Mouse (Mus musculus) bone marrow, adult 2 months (tissue): ENCODE data around the gene Taf6l. TPM values are rescaled to one million over a fixed set of nuclear protein-coding genes. Genes with fewer than 3 reads are reported as not detected.
A peak's percentile ranks its signal among the peaks of the same experiment; 100 is the strongest.
"Not testable (repeated sequence)": the region's sequence is repeated elsewhere in the genome, so short reads cannot be mapped to it uniquely, and the experiment has no call there.

Experiments used
- H3K27ac ChIP-seq: fragments of 200-500 bp; 2 replicates; pipeline ENCODE4 v1.5.1; 2012; ENCODE audit warnings: low read depth, mild to moderate bottlenecking, control low read depth, inconsistent platforms, low read length; ENCODE audit not compliant: control insufficient read depth, poor library complexity, insufficient read depth
- H3K4me1 ChIP-seq: fragments of 200-500 bp; 2 replicates; pipeline ENCODE4 v1.6.1; 2011; ENCODE audit warnings: low read length; ENCODE audit not compliant: control insufficient read depth, insufficient read depth
- H3K4me3 ChIP-seq: fragments of 200-500 bp; replicated peaks from 2 replicates; pipeline ENCODE3; 2011; ENCODE audit warnings: mild to moderate bottlenecking, low read depth, low read length, control low read depth; ENCODE audit not compliant: control insufficient read depth
- CTCF ChIP-seq: fragments of 200-500 bp; IDR thresholded peaks from 2 replicates; pipeline ENCODE4 v1.5.1; 2011; ENCODE audit warnings: low read length, control low read depth; ENCODE audit not compliant: control insufficient read depth, insufficient read depth
- POLR2A ChIP-seq: fragments of 200-500 bp; IDR thresholded peaks from 2 replicates; pipeline ENCODE4 v1.6.1; 2011; ENCODE audit warnings: low read depth, mild to moderate bottlenecking, control low read depth, low read length, borderline replicate concordance; ENCODE audit not compliant: control insufficient read depth
- WGBS: fragments of 180-500 bp; shearing (Covaris S2); methylation state at CpG from one replicate; pipeline ENCODE4 v1.1.7; 2018; 5-methylcytosine and 5-hydroxymethylcytosine counted together
- polyA plus RNA-seq: library from polyadenylated mRNA; stranded (reverse); fragments of >200 nt; gene quantifications from 2 replicates; pipeline ENCODE4 v1.2.4, GENCODE M21; 2011; ENCODE audit warnings: low replicate concordance; ENCODE audit not compliant: missing spikeins, insufficient read depth, insufficient read length

The Taf6l gene
- polyA plus RNA-seq, 1 experiment: 14.7 TPM

- Histone ChIP-seq H3K4me1 (peaks cover 1% of the 10 kb centered on the region), H3K4me3 (no peak overlapping the region), H3K27ac (no peak overlapping the region)
- 84% methylated on average over 7 of the region's 7 CpGs for WGBS
- TF ChIP-seq POLR2A: no peak
- no peak for TF ChIP-seq CTCF
Observed at GRCm38 (mm10) chr19:8738911-8739310, 47.3 kb downstream of the Taf6l start.

- H3K4me3 ChIP-seq: peak overlapping the region; percentile 93
- 2% methylated on average over 11 of the region's 11 CpGs for WGBS
- H3K4me1 ChIP-seq: 0 out of 2 replicates have a peak, but pooled peaks cover 1% of the 10 kb centered on the region
- H3K27ac ChIP-seq: peak overlapping the region; percentile 18; the same call in 1 of the 2 replicates
- TF ChIP-seq POLR2A: no peak
- TF ChIP-seq CTCF: no peak
Observed at GRCm38 (mm10) chr19:8736160-8736467, 50.1 kb downstream of the Taf6l start.

- TF ChIP-seq POLR2A: peak; percentile 93
- TF ChIP-seq CTCF: no peak
- Histone ChIP-seq H3K4me3 (peak within 1 kb of the TSS; percentile 93), H3K4me1 (no peaks in the 10 kb centered on the region), H3K27ac (peak within 1 kb of the TSS; percentile 18; the same call in 1 of the 2 replicates)
- WGBS: under 1% methylated on average over 32 of the region's 32 CpGs
Observed at GRCm38 (mm10) chr19:8735389-8736159, 50.6 kb downstream of the Taf6l start, which contains the start of gene Wdr74. TSS of gene Wdr74 (plus strand) at chr19:8735827.

GRCm38 (mm10) chr19:8734334-8734733, 51.9 kb downstream of the Taf6l start:
- Histone ChIP-seq H3K4me3 (no peak overlapping the region), H3K4me1 (no peaks in the 10 kb centered on the region), H3K27ac (no peak overlapping the region)
- WGBS: 56% methylated on average over 3 of the region's 3 CpGs
- no peak for TF ChIP-seq POLR2A
- TF ChIP-seq CTCF: no peak

- 66% methylated on average over 3 of the region's 3 CpGs for WGBS
- H3K27ac ChIP-seq, H3K4me1 ChIP-seq: not testable (repeated sequence)
Observed at GRCm38 (mm10) chr19:8728335-8729099, 57.7 kb downstream of the Taf6l start.

GRCm38 (mm10) chr19:8727495-8728114, 58.6 kb downstream of the Taf6l start:
- no peak for TF ChIP-seq POLR2A
- TF ChIP-seq CTCF: no peak
- no peak overlapping the region for H3K4me3 ChIP-seq
- H3K4me1 ChIP-seq: no peaks in the 10 kb centered on the region
- WGBS: 51% methylated on average over 5 of the region's 5 CpGs
- no peak overlapping the region for H3K27ac ChIP-seq

More at GRCm38 (mm10) chr19:8728335-8729099, 57.7 kb downstream of the Taf6l start:
- H3K4me3 ChIP-seq: not testable (repeated sequence)

GRCm38 (mm10) chr19:8726609-8727390, 59.4 kb downstream of the Taf6l start:
- Histone ChIP-seq H3K4me1 (no peaks in the 10 kb centered on the region; the same call in 1 of the 2 replicates), H3K27ac (no peak overlapping the region), H3K4me3 (no peak overlapping the region)
- TF ChIP-seq CTCF (no peak), POLR2A (no peak)
- 51% methylated on average over 3 of the region's 3 CpGs for WGBS

GRCm38 (mm10) chr19:8725081-8725613, 61.1 kb downstream of the Taf6l start:
- 54% methylated on average over 4 of the region's 4 CpGs for WGBS
- Histone ChIP-seq H3K27ac (no peak overlapping the region), H3K4me3 (no peak overlapping the region), H3K4me1 (no peaks in the 10 kb centered on the region; the same call in 1 of the 2 replicates)
- no peak for TF ChIP-seq POLR2A

Other genes with a start within 250 kb of the Taf6l start
- gene Slc22a8, start 195.2 kb downstream of the Taf6l start, polyA plus RNA-seq: 0.29 and 1.5 TPM in 2 replicates
- gene Slc22a6, start 168.4 kb downstream of the Taf6l start, polyA plus RNA-seq: 0.75 TPM in 1 of 2 replicates, not detected in the other
- gene Chrm1, start 122.6 kb downstream of the Taf6l start, polyA plus RNA-seq: 0.32 TPM in 1 of 2 replicates, not detected in the other
- 58.4 and 65.7 TPM in 2 replicates for gene Slc3a2, start 63.0 kb downstream of the Taf6l start, polyA plus RNA-seq
- gene Wdr74, start 50.6 kb downstream of the Taf6l start, polyA plus RNA-seq: 40.8 and 121 TPM in 2 replicates
- 3.4 and 3.7 TPM in 2 replicates for gene 1700092M07Rik, start 45.7 kb downstream of the Taf6l start, polyA plus RNA-seq
- 62.1 and 83.9 TPM in 2 replicates for gene Stx5a, start 45.0 kb downstream of the Taf6l start, polyA plus RNA-seq
- 488 and 589 TPM in 2 replicates for gene Nxf1, start 29.3 kb downstream of the Taf6l start, polyA plus RNA-seq
- gene Tmem223, start 15.4 kb downstream of the Taf6l start, polyA plus RNA-seq: 27.1 and 53.1 TPM in 2 replicates
- 52.1 and 62.1 TPM in 2 replicates for gene Tmem179b, start 11.9 kb downstream of the Taf6l start, polyA plus RNA-seq
- gene Polr2g, start 12.2 kb upstream of the Taf6l start, polyA plus RNA-seq: 38.0 and 61.1 TPM in 2 replicates
- gene Zbtb3, start 16.1 kb upstream of the Taf6l start, polyA plus RNA-seq: 1.1 and 3.0 TPM in 2 replicates
- gene Ttc9c, start 32.9 kb upstream of the Taf6l start, polyA plus RNA-seq: 18.1 and 20.3 TPM in 2 replicates
- gene Hnrnpul2, start 33.6 kb upstream of the Taf6l start, polyA plus RNA-seq: 62.2 and 84.9 TPM in 2 replicates
- 6.4 and 8.2 TPM in 2 replicates for gene AC129217.1, start 43.4 kb upstream of the Taf6l start, polyA plus RNA-seq
- 19.8 and 46.2 TPM in 2 replicates for gene Bscl2, start 51.0 kb upstream of the Taf6l start, polyA plus RNA-seq
- 1.5 TPM in 1 of 2 replicates, not detected in the other for gene Gng3, start 52.8 kb upstream of the Taf6l start, polyA plus RNA-seq
- gene Lrrn4cl, start 64.4 kb upstream of the Taf6l start, polyA plus RNA-seq: 0.40 and 0.62 TPM in 2 replicates
- gene Ubxn1, start 85.1 kb upstream of the Taf6l start, polyA plus RNA-seq: 110 and 112 TPM in 2 replicates
- gene Uqcc3, start 94.5 kb upstream of the Taf6l start, polyA plus RNA-seq: 25.7 and 27.0 TPM in 2 replicates
- gene Lbhd1, start 97.3 kb upstream of the Taf6l start, polyA plus RNA-seq: 1.6 and 2.1 TPM in 2 replicates
- gene Gm49403, start 97.5 kb upstream of the Taf6l start, polyA plus RNA-seq: not detected in 2 replicates
- gene 1810009A15Rik, start 102.4 kb upstream of the Taf6l start, polyA plus RNA-seq: 50.8 and 83.6 TPM in 2 replicates
- not detected in 2 replicates for gene Gm49416, start 102.5 kb upstream of the Taf6l start, polyA plus RNA-seq
- gene Ints5, start 106.6 kb upstream of the Taf6l start, polyA plus RNA-seq: 6.7 and 12.1 TPM in 2 replicates
- gene Ganab, start 111.7 kb upstream of the Taf6l start, polyA plus RNA-seq: 41.4 and 61.7 TPM in 2 replicates
- 45.8 and 58.5 TPM in 2 replicates for gene B3gat3, start 134.0 kb upstream of the Taf6l start, polyA plus RNA-seq
- gene Rom1, start 142.9 kb upstream of the Taf6l start, polyA plus RNA-seq: 3.6 and 9.7 TPM in 2 replicates
- gene Eml3, start 143.1 kb upstream of the Taf6l start, polyA plus RNA-seq: 31.1 and 54.7 TPM in 2 replicates
- 67.4 and 91.6 TPM in 2 replicates for gene Mta2, start 155.5 kb upstream of the Taf6l start, polyA plus RNA-seq
- gene Tut1, start 167.4 kb upstream of the Taf6l start, polyA plus RNA-seq: 10.7 and 19.1 TPM in 2 replicates
- gene Eef1g, start 180.6 kb upstream of the Taf6l start, polyA plus RNA-seq: 129 and 224 TPM in 2 replicates
- gene Ahnak, start 202.9 kb upstream of the Taf6l start, polyA plus RNA-seq: 17.4 and 40.1 TPM in 2 replicates